Comparison of ENCODE assay signal across 28 mouse cellular contexts in genomic region chr4:31943045-31943444, GRCm38 (mm10).
"Had no signal": no experiment of that assay in that cellular context is flagged by ENCODE, and none has a peak within 500 bp of the region (broad histone marks: within the 10 kb centered on the region; RNA-seq: fewer than 3 reads in every experiment).

No protein-coding gene starts in this region.

- H3K9me3 ChIP-seq: embryonic facial prominence, embryonic 10.5 days; embryonic facial prominence, embryonic 12.5 days; embryonic facial prominence, embryonic 13.5 days; embryonic facial prominence, embryonic 15.5 days; forebrain, embryonic 10.5 days; forebrain, embryonic 12.5 days; forebrain, embryonic 13.5 days; forebrain, embryonic 15.5 days had no signal

- H3K4me3 ChIP-seq: embryonic facial prominence, embryonic 10.5 days; embryonic facial prominence, embryonic 12.5 days; embryonic facial prominence, embryonic 13.5 days; embryonic facial prominence, embryonic 15.5 days; erythroblast, embryonic 14.5 days; forebrain, embryonic 10.5 days; forebrain, embryonic 12.5 days; forebrain, embryonic 13.5 days; forebrain, embryonic 15.5 days; gastrocnemius, adult 2 months; heart, adult 2 months had no signal

- H3K27ac ChIP-seq: embryonic facial prominence, embryonic 10.5 days; embryonic facial prominence, embryonic 12.5 days; embryonic facial prominence, embryonic 13.5 days; embryonic facial prominence, embryonic 15.5 days; forebrain, embryonic 10.5 days; forebrain, embryonic 12.5 days; forebrain, embryonic 13.5 days; forebrain, embryonic 15.5 days; gastrocnemius, adult 2 months; heart, adult 2 months had no signal

- H3K9ac ChIP-seq: embryonic facial prominence, embryonic 12.5 days; embryonic facial prominence, embryonic 13.5 days; embryonic facial prominence, embryonic 15.5 days; forebrain, embryonic 12.5 days; forebrain, embryonic 13.5 days; forebrain, embryonic 15.5 days; forebrain, postnatal 0 days had no signal

- H3K27me3 ChIP-seq: embryonic facial prominence, embryonic 12.5 days; embryonic facial prominence, embryonic 13.5 days; embryonic facial prominence, embryonic 15.5 days; forebrain, embryonic 13.5 days; forebrain, embryonic 15.5 days had no signal

- ATAC-seq: forebrain, embryonic 13.5 days; forebrain, embryonic 14.5 days; forebrain, embryonic 15.5 days; forebrain, embryonic 16.5 days; forebrain, postnatal 0 days had no signal

- DNase-seq: cerebellum, adult 8-10 months; cerebellum, adult 9-10 months; cerebellum, adult 9-11 months; cerebellum, postnatal 10 days; cerebellum, postnatal 14 days; cerebellum, postnatal 25 days; cerebellum, postnatal 36 days; embryo, embryonic 11 days; forebrain, postnatal 0 days; gastrocnemius, adult 2 months; gastrocnemius, postnatal 10 days; gastrocnemius, postnatal 14 days; gastrocnemius, postnatal 25 days; gastrocnemius, postnatal 36 days; heart, adult 11 months; heart, adult 18-20 months; heart, adult 2 months had no signal

- H3K4me1 ChIP-seq: embryonic facial prominence, embryonic 12.5 days; embryonic facial prominence, embryonic 13.5 days had no signal

- H3K4me2 ChIP-seq: embryonic facial prominence, embryonic 12.5 days; embryonic facial prominence, embryonic 13.5 days; embryonic facial prominence, embryonic 15.5 days; forebrain, embryonic 12.5 days; forebrain, embryonic 13.5 days; forebrain, embryonic 15.5 days had no signal

- H3K36me3 ChIP-seq: embryonic facial prominence, embryonic 10.5 days; embryonic facial prominence, embryonic 12.5 days; embryonic facial prominence, embryonic 13.5 days; embryonic facial prominence, embryonic 15.5 days; forebrain, embryonic 10.5 days; forebrain, embryonic 12.5 days; forebrain, embryonic 15.5 days had no signal
